Mouse (Mus musculus) neutrophil, adult 5-6 weeks (primary cell): ENCODE measurements around the gene Cdk13. TPM values are rescaled to one million over a fixed set of nuclear protein-coding genes. Genes with fewer than 3 reads are reported as not detected.

Experiments
- ATAC-seq: fragments of 151-379, 151-347 bp; 2 replicates; pipeline ENCODE4 v1.8.0; 2017; ENCODE audit warnings: mild to moderate bottlenecking, moderate TSS enrichment; ENCODE audit not compliant: insufficient number of reproducible peaks, poor library complexity, low FRiP score, severe bottlenecking; ENCODE audit errors: extremely low read depth
- total RNA-seq: library from RNA; stranded (forward); fragments of 200-1000 nt; gene quantifications from 2 replicates; pipeline ENCODE4 v1.2.3, GENCODE M21; 2017

Gene Cdk13
- total RNA-seq, 1 experiment from 2014 or later, result 196 TPM

- ATAC-seq, result no peak
These were observed 31.8 kb downstream of the Cdk13 start for GRCm38 (mm10) chr13:17773112-17773511.

DNA sequence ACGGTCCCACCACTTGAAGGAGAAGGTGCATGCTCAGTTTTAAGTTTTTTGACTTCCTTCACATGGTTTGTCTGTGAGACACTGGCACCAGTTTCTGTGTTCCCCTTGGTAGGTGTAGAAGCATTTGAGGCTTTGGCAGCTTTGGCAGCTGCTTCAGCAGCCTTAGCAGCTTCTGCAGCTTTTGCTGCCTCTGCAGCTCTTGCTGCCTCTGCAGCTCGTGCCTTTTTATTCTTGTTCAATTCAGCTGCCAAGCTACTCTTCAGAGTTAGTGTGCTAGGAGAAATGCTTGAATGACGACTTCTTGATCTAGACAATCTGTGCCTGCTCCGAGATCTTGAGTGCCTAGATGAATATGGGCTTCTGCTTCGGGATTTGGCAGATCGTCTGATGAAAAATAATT is 32.3 kb downstream of the Cdk13 start:
- ATAC-seq, result no peak

DNA sequence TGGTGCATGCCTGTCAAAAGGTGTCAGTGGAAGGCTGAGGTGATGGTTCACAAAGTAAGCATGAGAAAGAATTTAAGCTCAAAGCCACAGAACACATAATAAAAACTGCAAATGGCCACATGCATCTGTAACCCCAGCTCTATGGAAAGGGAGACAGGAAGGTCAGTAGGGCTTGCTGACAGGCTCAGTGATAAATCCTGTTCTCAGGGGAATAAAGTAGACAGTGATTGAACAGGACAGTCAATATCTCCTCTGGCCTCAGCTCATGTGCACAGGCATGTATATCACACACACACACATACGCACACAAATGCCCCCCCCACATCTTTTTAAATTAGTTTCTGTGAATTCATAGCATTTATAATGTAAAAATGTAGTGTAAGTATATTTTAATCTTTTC is 42.5 kb downstream of the Cdk13 start:
- ATAC-seq, result no peak

DNA sequence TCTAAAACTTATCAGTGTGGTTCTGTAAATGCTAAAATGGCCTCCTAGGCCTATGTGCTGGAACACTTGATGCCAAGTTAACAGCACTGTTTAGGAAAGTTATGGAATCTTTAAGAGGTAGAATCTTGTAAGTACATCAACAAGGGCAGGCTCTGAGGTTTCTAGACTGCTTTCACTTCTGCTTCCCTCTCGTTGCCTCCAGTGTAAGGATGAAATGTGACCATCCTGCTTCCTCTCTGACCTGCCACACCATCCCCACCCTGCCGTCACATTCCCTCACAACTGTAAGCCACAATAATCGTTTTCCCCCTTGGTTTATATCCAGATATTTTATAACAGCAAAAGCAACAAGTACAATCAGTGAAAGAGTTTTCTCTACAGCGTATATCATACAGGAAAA is 49.9 kb downstream of the Cdk13 start:
- peak; percentile 58; the same call in 1 of the 2 replicates for ATAC-seq

DNA sequence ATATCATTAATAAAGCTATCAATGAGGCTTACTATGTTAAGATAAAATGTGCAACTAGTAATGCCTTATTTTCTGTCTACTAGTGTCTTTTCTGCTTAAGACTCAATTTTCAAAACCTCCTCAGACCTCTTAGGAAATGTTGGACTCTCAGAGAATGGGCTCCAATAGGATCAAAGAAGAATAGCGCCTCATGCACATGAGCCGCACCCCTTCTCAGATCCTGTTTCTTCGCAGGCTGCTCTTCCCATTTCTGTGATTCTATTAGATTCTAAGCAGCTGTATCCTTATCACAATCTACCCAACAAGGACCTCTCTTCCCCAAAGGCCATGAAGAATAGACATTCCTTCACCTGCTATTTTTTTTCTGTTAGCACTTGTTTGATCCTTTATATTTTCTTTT is 76.1 kb downstream of the Cdk13 start:
- ATAC-seq, result no peak

DNA sequence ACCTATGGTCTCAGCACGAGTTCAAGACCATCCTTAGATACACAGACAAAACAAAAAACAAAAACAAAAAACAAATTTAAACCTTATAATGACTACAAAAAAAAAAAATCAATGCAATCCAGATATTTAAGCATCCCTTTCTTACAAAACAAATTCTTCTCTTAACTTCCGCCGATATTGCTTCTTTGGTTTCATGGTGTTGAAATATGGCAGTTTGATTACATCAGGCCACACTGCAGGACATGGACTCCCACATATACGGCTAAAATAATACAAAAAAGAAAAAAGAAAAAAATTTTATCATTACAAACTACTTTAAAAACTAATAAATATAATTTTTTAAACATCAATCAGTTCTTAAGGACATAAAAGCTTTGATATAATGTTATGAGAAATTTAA is 77.0 kb downstream of the Cdk13 start:
- no peak for ATAC-seq

DNA sequence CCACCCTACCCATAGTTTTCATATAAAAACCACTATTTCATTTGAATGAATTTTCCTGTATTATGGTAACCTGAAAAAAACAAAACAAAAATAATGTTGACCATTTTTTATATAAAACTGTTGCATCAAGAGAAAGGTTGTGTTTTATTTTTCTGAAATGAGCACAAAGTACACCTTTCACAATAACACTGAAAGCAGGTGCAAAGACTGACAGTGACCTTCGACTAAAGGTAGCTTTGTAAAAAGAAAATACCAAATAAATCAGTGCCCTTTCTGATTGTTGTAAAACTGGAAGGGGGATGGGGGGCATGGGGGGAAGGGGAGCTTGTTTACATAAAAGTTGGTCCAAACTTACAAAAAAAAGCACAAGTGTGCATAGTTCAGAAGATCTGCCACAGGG is 87.5 kb downstream of the Cdk13 start:
- ATAC-seq, result no peak

GRCm38 (mm10) chr13:17708784-17709311 is 96.0 kb downstream of the Cdk13 start:
- ATAC-seq, result no peak

DNA sequence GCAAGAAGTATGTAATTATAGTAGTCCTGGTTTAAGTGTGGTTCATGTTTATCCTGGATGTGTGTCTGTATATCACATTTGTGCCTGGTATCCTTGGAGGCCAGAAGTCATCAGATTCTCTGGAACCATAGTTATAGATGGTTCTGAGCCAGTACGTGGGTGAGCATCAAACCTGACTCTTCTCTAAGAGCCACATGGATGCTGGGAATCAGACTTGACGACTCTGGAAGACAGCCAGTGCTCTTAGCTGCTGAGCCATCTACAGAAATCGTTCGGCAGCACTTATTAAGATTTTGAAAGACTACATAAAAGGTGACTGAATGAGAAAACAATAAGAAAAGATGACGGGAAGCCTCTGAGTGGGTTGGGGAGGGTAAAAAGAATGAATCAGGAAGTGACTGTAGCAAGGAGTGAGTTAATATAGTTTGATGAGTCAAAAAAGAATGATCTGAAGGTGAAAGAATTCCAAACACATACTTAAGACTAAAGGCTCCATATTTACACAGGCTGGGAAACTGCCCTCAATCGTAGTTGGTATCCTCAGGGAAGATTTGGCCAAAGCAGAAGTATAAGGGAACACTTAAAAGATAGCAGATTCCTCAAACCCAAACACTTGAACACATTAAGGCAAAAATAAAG is 99.6 kb downstream of the Cdk13 start:
- no peak for ATAC-seq

GRCm38 (mm10) chr13:17702311-17702710 is 102.6 kb downstream of the Cdk13 start:
- no peak for ATAC-seq

GRCm38 (mm10) chr13:17701322-17701721 is 103.6 kb downstream of the Cdk13 start:
- no peak for ATAC-seq

DNA sequence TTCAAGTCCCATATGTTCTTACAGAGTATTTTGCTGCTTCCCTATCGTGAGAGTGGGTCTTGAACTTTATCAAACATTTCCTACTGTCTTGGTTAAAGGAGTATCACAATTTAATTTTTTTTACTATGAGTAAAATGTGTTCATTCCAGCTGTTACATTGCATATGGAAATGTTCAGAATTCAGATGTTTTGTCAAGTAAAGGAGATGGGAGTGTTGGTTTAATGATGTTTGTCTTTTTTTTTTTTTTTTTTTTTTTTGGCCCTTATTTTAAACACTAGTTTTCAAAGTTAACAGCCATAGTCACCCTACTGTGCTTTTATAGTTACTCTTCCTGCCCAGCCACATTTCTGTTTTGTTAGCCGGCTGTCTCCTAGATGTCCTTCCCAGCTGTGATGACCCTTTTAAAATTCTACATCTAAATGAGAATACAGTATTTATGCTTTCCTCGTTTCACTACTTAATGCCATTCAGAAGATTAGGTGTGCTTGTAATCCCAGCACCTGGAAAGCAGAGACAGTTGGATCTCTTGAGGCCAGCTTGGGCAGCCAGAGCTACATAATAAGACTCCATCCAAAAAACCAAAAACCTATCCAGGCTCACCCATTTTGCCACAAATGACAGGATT is 104.7 kb downstream of the Cdk13 start:
- ATAC-seq, result no peak

DNA sequence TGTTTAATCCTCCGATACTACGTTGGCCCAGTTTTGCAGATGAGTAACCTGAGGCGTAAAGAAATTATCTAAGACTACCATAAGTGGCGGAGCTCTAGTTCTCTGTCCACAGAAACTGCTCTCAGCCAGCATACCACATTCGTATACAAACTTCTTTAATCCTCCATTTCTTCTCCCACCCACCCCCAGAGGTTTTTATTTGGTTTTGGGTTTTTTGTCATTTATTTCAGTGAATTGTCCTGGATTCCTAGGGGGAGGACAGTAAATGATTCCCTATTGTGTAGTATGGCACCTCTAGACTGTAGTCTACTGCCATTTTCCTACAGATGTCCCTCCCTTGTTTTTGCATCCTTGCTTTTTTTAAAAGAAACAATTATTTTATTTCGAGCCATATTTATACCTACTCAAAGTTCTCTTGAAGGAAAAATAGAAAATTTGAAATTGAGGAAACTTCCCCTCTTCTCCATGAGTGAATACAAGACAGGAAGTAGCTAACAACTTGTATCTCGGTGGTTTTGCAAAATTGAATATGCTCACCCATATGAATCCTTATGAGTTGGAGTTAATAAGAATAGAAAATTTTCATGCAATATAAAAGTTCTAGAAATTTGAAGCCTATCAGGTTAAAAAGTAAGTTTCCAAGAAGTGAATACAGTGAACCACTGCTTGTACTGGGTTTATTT is 108.9 kb downstream of the Cdk13 start:
- no peak for ATAC-seq

GRCm38 (mm10) chr13:17694911-17695699 is 109.8 kb downstream of the Cdk13 start, which contains the start of the genes Mplkip and Sugct:
Mplkip (plus strand) TSS chr13:17695192.
Sugct (minus strand) TSS chr13:17695553.
- peak; percentile 93 for ATAC-seq

- no peak for ATAC-seq
These were observed 110.5 kb downstream of the Cdk13 start for GRCm38 (mm10) chr13:17694414-17694813.

DNA sequence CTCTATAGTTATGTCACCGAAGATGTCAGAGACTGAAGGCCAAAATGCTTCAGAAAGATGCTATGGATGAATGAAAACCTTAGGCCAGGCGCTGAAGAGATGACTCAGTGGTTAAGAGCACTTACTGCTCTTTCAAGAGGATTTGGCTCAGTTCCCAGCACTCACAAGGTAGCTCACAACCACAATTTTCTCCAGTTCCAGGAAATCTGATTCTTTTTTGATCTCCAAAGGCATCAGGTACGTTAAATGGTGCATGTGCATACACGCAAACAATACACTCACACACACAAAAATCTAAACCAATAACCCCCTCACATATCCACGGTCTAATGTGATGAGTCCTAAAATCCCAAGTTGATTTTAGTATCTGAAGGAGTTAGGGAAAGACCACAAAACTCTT is 111.1 kb downstream of the Cdk13 start:
- no peak for ATAC-seq

- no peak for ATAC-seq
These were observed 113.5 kb downstream of the Cdk13 start for GRCm38 (mm10) chr13:17691436-17691835.

DNA sequence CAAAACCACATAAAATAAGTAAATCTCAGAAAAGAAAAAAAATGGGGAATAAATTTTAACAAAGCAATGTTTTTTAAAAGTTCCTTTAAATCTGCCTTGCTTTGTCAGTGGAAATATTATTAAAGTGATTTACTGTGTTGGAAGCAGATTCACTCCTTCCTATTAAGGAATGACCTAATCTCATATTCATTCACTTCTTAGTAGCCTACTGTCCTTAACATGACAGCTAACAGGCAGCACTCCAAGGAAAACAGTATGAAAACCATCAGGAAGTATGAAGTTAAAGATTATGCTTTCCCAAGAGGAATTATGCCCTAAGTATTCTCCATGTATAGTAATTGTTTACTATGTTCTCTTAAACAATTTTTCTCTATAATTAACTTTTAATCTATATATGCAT is 114.2 kb downstream of the Cdk13 start:
- ATAC-seq, result no peak

DNA sequence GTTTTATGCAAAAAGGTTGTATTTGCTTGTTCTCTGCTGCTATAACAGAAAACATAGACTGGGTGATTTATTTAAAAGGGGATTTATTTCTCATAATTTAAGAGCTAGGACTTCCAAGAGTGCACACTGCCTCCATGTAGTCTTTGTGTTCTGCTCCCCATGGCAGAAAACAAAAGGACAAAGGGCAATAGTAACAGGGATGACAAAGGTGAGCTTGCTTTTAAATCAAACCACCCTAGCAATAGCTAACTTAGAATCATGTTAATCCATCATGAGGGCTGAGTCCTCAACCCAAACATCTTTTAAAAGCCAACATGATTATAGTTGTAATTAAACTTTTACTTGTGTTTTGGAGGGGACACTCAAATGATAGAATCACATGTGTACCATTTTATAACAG is 115.4 kb downstream of the Cdk13 start:
- no peak for ATAC-seq
